Mouse (Mus musculus) liver, adult (tissue): ENCODE measurements around the gene Gm15023.
"Not testable (repeated sequence)": the region's sequence is repeated elsewhere in the genome, so short reads cannot be mapped to it uniquely, and the experiment has no call there.

Experiments
- GATA4 ChIP-seq: IDR thresholded peaks from 2 replicates; pipeline ENCODE4 v1.6.1; 2014; ENCODE audit warnings: mild to moderate bottlenecking, low read length; ENCODE audit not compliant: insufficient replicate concordance

Gm15023 gene

GRCm38 (mm10) chrX:135177532-135177931, at the start of gene Gm15023:
Gm15023 (minus strand) TSS chrX:135177632.
- TF ChIP-seq GATA4, result not testable (repeated sequence)

DNA sequence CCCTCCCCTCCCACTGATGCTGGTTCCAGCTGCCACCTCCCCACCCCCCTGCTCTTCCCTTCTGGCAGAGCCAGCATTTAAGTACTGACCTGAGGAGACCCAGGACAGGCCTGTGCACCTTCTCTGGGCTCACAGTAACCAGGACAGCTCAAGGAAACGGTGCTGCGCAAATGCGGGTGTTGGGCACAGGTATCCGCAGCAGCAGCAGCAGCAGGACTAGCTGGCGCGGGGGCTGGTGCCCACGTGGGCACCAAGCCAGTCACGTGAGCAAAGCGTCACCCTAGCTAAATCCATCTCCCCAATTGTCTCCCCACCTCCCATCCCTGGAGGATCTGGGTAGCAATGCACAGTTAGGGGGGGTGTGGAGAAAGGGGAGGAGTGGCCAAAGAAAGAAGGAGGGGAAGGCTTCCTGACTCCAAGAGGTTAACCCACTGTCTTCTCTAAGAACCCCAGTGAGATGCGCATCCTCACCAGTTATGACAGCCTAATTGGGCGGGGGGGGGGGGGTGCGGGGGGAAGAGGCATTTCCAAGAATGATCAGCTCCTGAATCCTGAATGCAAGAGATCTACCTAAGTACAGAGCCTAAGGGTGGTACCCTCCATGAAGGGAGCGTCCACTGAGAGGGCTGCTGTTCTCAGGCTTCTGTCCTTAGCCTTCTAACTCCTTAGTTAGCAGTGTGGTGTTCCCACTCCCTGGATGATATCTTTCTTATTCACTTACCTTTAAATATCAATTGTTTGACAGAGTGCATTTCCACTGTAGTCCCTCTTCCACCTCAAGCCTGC, 33.2 kb upstream of the Gm15023 start, which contains the start of gene Tceal6:
Gene Tceal6, minus strand, starts transcription at position 252 of the 786 bp plus-strand sequence.
- TF ChIP-seq GATA4, result no peak
